Comparison of ENCODE assay signal across 24 mouse cellular contexts in genomic region chr2:158680357-158680889, GRCm38 (mm10). TPM values are rescaled to one million over a fixed set of nuclear protein-coding genes. Genes with fewer than 3 reads are reported as not detected.
DNase-seq lines count a peak whose midpoint lies in the region; ATAC-seq and TF ChIP-seq lines count a peak whose summit lies in the region.
"Had no signal": no experiment of that assay in that cellular context is flagged by ENCODE, and none has a peak within 500 bp of the region (broad histone marks: within the 10 kb centered on the region; RNA-seq: fewer than 3 reads in every experiment).

No protein-coding gene starts in this region.

- no peaks in the 10 kb centered on the region for H3K9me3 ChIP-seq in lung, embryonic 14.5 days (ENCODE audit: low read depth, low read length)
- no peaks in the 10 kb centered on the region for H3K9me3 ChIP-seq in midbrain, embryonic 10.5 days (replicated peaks)
- no peaks in the 10 kb centered on the region for H3K9me3 ChIP-seq in midbrain, postnatal 0 days (ENCODE audit: low read length)
- H3K9me3 ChIP-seq in midbrain, embryonic 14.5 days (ENCODE audit: control insufficient read depth, low read length) = no peaks in the 10 kb centered on the region
- H3K9me3 ChIP-seq: embryonic facial prominence, embryonic 12.5 days; forebrain, embryonic 12.5 days; heart, embryonic 13.5 days; hindbrain, embryonic 12.5 days had no signal

- WGBS in lung, embryonic 14.5 days = 56% methylated on average over 10 of the region's 10 CpGs
- 51% methylated on average over 10 of the region's 10 CpGs for WGBS in midbrain, embryonic 10.5 days
- WGBS in midbrain, postnatal 0 days = 52% methylated on average over 10 of the region's 10 CpGs
- 39% methylated on average over 10 of the region's 10 CpGs for WGBS in midbrain, embryonic 14.5 days

- peak; percentile 17 for DNase-seq in embryo, embryonic 10 days (ENCODE audit: low spot score)
- DNase-seq in embryo, embryonic 9.5 days (ENCODE audit: extremely low spot score) = no peak
- DNase-seq in lung, embryonic 14.5 days = peak; percentile 26
- no peak for DNase-seq in lung, postnatal 10 days
- no peak for DNase-seq in midbrain, embryonic 10.5 days (ENCODE audit: low spot score)
- no peak for DNase-seq in midbrain, postnatal 0 days (ENCODE audit: low spot score)
- peak; percentile 39 for DNase-seq in midbrain, embryonic 14.5 days
- no peak for DNase-seq in gastrocnemius, adult 8-10 months (ENCODE audit: low spot score in 2 of 2)
- DNase-seq: adrenal gland, postnatal 10 days; B cell, adult 2 months; cerebellum, adult 18-20 months; cerebellum, postnatal 10 days; embryo, embryonic 11 days; forebrain, postnatal 0 days; gastrocnemius, adult 2 months; gastrocnemius, postnatal 36 days; heart, adult 11 months; heart, postnatal 36 days had no signal

- no peaks in the 10 kb centered on the region; the same call in 1 of the 2 replicates for H3K4me1 ChIP-seq in lung, embryonic 14.5 days (ENCODE audit: insufficient read depth)
- peaks cover 44% of the 10 kb centered on the region for H3K4me1 ChIP-seq in midbrain, embryonic 10.5 days
- H3K4me1 ChIP-seq in midbrain, postnatal 0 days (ENCODE audit: insufficient read depth, low read length) = peaks cover 19% of the 10 kb centered on the region
- H3K4me1 ChIP-seq in midbrain, embryonic 14.5 days (ENCODE audit: control insufficient read depth, insufficient read depth, low read length) = peaks cover 30% of the 10 kb centered on the region

- ATAC-seq in lung, embryonic 14.5 days (ENCODE audit: insufficient read depth) = no peak
- ATAC-seq in midbrain, postnatal 0 days (ENCODE audit: low FRiP score) = no peak
- ATAC-seq in midbrain, embryonic 14.5 days (ENCODE audit: low FRiP score, low TSS enrichment) = no peak
- ATAC-seq: CD4-positive, CD25-positive, alpha-beta regulatory T cell, adult 4 months; forebrain, postnatal 0 days; hindbrain, postnatal 0 days had no signal

- peak overlapping the region; percentile 36; the same call in 1 of the 2 replicates for H3K27ac ChIP-seq in lung, embryonic 14.5 days (ENCODE audit: low read depth)
- peak overlapping the region; percentile 68 for H3K27ac ChIP-seq in midbrain, embryonic 10.5 days (replicated peaks)
- no peak overlapping the region for H3K27ac ChIP-seq in midbrain, postnatal 0 days (ENCODE audit: low read depth, low read length)
- H3K27ac ChIP-seq in midbrain, embryonic 14.5 days (replicated peaks; ENCODE audit: low read depth, low read length) = peak overlapping the region; percentile 45; the same call in 1 of the 2 replicates
- H3K27ac ChIP-seq: embryonic facial prominence, embryonic 12.5 days; forebrain, embryonic 12.5 days; gastrocnemius, adult 2 months; heart, embryonic 13.5 days; hindbrain, embryonic 12.5 days; hindbrain, postnatal 0 days had no signal

- TF ChIP-seq CTCF in lung, embryonic 14.5 days (IDR thresholded peaks at IDR 0.05; ENCODE audit: low read depth) = no peak
- TF ChIP-seq CTCF in midbrain, postnatal 0 days (IDR thresholded peaks at IDR 0.05) = no peak

- H3K9ac ChIP-seq in lung, embryonic 14.5 days = no peak overlapping the region
- no peak overlapping the region for H3K9ac ChIP-seq in midbrain, postnatal 0 days (replicated peaks; ENCODE audit: low read length, poor library complexity, severe bottlenecking)
- H3K9ac ChIP-seq in midbrain, embryonic 14.5 days (replicated peaks; ENCODE audit: low read length) = no peak overlapping the region
- H3K9ac ChIP-seq: embryonic facial prominence, embryonic 12.5 days; forebrain, embryonic 12.5 days; forebrain, postnatal 0 days; heart, embryonic 13.5 days; hindbrain, embryonic 12.5 days had no signal

- H3K4me2 ChIP-seq in lung, embryonic 14.5 days = no peak overlapping the region
- H3K4me2 ChIP-seq in midbrain, postnatal 0 days (ENCODE audit: low read depth, low read length, poor library complexity, severe bottlenecking) = no peak overlapping the region
- no peak overlapping the region for H3K4me2 ChIP-seq in midbrain, embryonic 14.5 days (ENCODE audit: low read length)
- H3K4me2 ChIP-seq: embryonic facial prominence, embryonic 12.5 days; forebrain, embryonic 12.5 days; heart, embryonic 13.5 days; hindbrain, embryonic 12.5 days had no signal

- H3K36me3 ChIP-seq in lung, embryonic 14.5 days (ENCODE audit: insufficient read depth) = no peaks in the 10 kb centered on the region
- H3K36me3 ChIP-seq in midbrain, embryonic 10.5 days = no peaks in the 10 kb centered on the region
- H3K36me3 ChIP-seq in midbrain, postnatal 0 days (ENCODE audit: insufficient read depth, low read length) = no peaks in the 10 kb centered on the region
- H3K36me3 ChIP-seq in midbrain, embryonic 14.5 days (ENCODE audit: control insufficient read depth, insufficient read depth, low read length) = no peaks in the 10 kb centered on the region
- H3K36me3 ChIP-seq: embryonic facial prominence, embryonic 12.5 days; forebrain, embryonic 12.5 days; heart, embryonic 13.5 days; hindbrain, embryonic 12.5 days had no signal

- H3K4me3 ChIP-seq in lung, embryonic 14.5 days (ENCODE audit: low read depth, low read length) = no peak overlapping the region
- no peak overlapping the region for H3K4me3 ChIP-seq in midbrain, embryonic 10.5 days
- no peak overlapping the region for H3K4me3 ChIP-seq in midbrain, postnatal 0 days (ENCODE audit: low read depth, low read length)
- H3K4me3 ChIP-seq in midbrain, embryonic 14.5 days (replicated peaks; ENCODE audit: low read depth, low read length) = no peak overlapping the region
- H3K4me3 ChIP-seq: embryonic facial prominence, embryonic 12.5 days; forebrain, embryonic 12.5 days; gastrocnemius, adult 2 months; heart, embryonic 13.5 days; hindbrain, embryonic 12.5 days had no signal

- H3K27me3 ChIP-seq in lung, embryonic 14.5 days (ENCODE audit: insufficient read depth, low read length) = no peaks in the 10 kb centered on the region
- H3K27me3 ChIP-seq in midbrain, embryonic 10.5 days (ENCODE audit: low read depth, poor library complexity, severe bottlenecking) = no peaks in the 10 kb centered on the region
- H3K27me3 ChIP-seq in midbrain, postnatal 0 days (ENCODE audit: insufficient read depth, low read length) = no peaks in the 10 kb centered on the region
- no peaks in the 10 kb centered on the region for H3K27me3 ChIP-seq in midbrain, embryonic 14.5 days (ENCODE audit: control insufficient read depth, insufficient read depth, low read length)
- H3K27me3 ChIP-seq: embryonic facial prominence, embryonic 12.5 days; forebrain, embryonic 12.5 days; heart, embryonic 13.5 days; hindbrain, embryonic 12.5 days had no signal

RNA-seq across cellular contexts. Expression of gene Ppp1r16b, which starts 15.2 kb away (rescaled TPM):
- 16.3 and 17.6 TPM in 2 replicates for polyA plus RNA-seq in lung, embryonic 14.5 days (2014; fragmentation: Nextera tagmentation; extraction: Ambion mirVana)
- polyA plus RNA-seq in midbrain, embryonic 10.5 days (2016; fragmentation: Nextera tagmentation; extraction: Ambion mirVana) = 3.6 and 3.7 TPM in 2 replicates
- total RNA-seq in midbrain, postnatal 0 days (2014; rRNA removed) = 30.8 and 32.2 TPM in 2 replicates
- 31.0 and 31.6 TPM in 2 replicates for polyA plus RNA-seq in midbrain, postnatal 0 days (2015; fragmentation: Nextera tagmentation; extraction: Ambion mirVana)
- 16.1 and 21.0 TPM in 2 replicates for polyA plus RNA-seq in midbrain, embryonic 14.5 days (2014; fragmentation: Nextera tagmentation; extraction: Ambion mirVana)
- total RNA-seq in gastrocnemius, adult 8-10 months (2022) = 1 to 10 TPM; 2.4 to 3.0 (median 2.7) TPM

RNA-seq across cellular contexts. Expression of gene Actr5, which starts 55.7 kb away (rescaled TPM):
- polyA plus RNA-seq in lung, embryonic 14.5 days (2014; fragmentation: Nextera tagmentation; extraction: Ambion mirVana) = 12.5 and 15.5 TPM in 2 replicates
- polyA plus RNA-seq in midbrain, embryonic 10.5 days (2016; fragmentation: Nextera tagmentation; extraction: Ambion mirVana) = 14.1 and 14.8 TPM in 2 replicates
- total RNA-seq in midbrain, postnatal 0 days (2014; rRNA removed) = 18.5 and 25.4 TPM in 2 replicates
- 8.8 and 10.6 TPM in 2 replicates for polyA plus RNA-seq in midbrain, postnatal 0 days (2015; fragmentation: Nextera tagmentation; extraction: Ambion mirVana)
- 13.9 and 14.8 TPM in 2 replicates for polyA plus RNA-seq in midbrain, embryonic 14.5 days (2014; fragmentation: Nextera tagmentation; extraction: Ambion mirVana)
- total RNA-seq in gastrocnemius, adult 8-10 months (2022) = 1 to 10 TPM; 2.3 to 3.8 (median 3.2) TPM

Comparison
In these comparisons a context has a peak if more than half of its experiments do, and no peak if none do; other contexts are left out.
1. DNase-seq: peak in embryo, embryonic 10 days (single experiment), lung, embryonic 14.5 days (single experiment) and midbrain, embryonic 14.5 days (single experiment); none in embryo, embryonic 9.5 days (single experiment), lung, postnatal 10 days (single experiment), midbrain, embryonic 10.5 days (single experiment), midbrain, postnatal 0 days (single experiment) and gastrocnemius, adult 8-10 months (0 of 2).